Mouse (Mus musculus) forebrain, embryonic 14.5 days (tissue): Measurements from ENCODE around the gene Ap2a1. TPM values are rescaled to one million over a fixed set of nuclear protein-coding genes. Genes with fewer than 3 reads are reported as not detected.

ENCODE experiments used
- ATAC-seq: fragments of 200-750 bp; cut with Nextera tagmentation; 2 replicates; pipeline ENCODE4 v1.8.0; 2017; ENCODE audit warnings: mild to moderate bottlenecking, moderate library complexity
- DNase-seq: peaks from one replicate; pipeline ENCODE4 v3.0.0-alpha.2; 2015; ENCODE audit warnings: low spot score
- H3K27ac ChIP-seq: fragments of 300-500 bp; sonication (generic); 2 replicates; pipeline ENCODE4 v1.5.1; 2014; ENCODE audit warnings: low read depth, mild to moderate bottlenecking, control low read depth, low read length, moderate library complexity
- H3K27me3 ChIP-seq: fragments of 300-500 bp; sonication (generic); replicated peaks from 2 replicates; pipeline ENCODE4 v1.6.1; 2014; ENCODE audit warnings: low read length, control low read depth, mixed read lengths; ENCODE audit not compliant: control insufficient read depth, insufficient read depth
- H3K36me3 ChIP-seq: fragments of 300-500 bp; sonication (generic); 2 replicates; pipeline ENCODE4 v1.6.1; 2014; ENCODE audit warnings: low read length, control low read depth; ENCODE audit not compliant: control insufficient read depth, insufficient read depth
- H3K4me1 ChIP-seq: fragments of 300-500 bp; sonication (generic); 2 replicates; pipeline ENCODE4 v1.6.1; 2014; ENCODE audit warnings: antibody characterized with exemption, low read length, control low read depth; ENCODE audit not compliant: control insufficient read depth, insufficient read depth
- H3K4me2 ChIP-seq: fragments of 300-500 bp; sonication (generic); 2 replicates; pipeline ENCODE4 v1.6.1; 2014; ENCODE audit warnings: mild to moderate bottlenecking, control low read depth, low read length
- H3K4me3 ChIP-seq: fragments of 300-500 bp; sonication (generic); 2 replicates; pipeline ENCODE4 v1.5.1; 2014; ENCODE audit warnings: low read depth, low read length, control low read depth
- H3K9ac ChIP-seq: fragments of 300-500 bp; sonication (generic); 2 replicates; pipeline ENCODE4 v1.6.1; 2014; ENCODE audit warnings: mild to moderate bottlenecking, low read length, control low read depth, moderate library complexity
- H3K9me3 ChIP-seq: fragments of 300-500 bp; sonication (generic); replicated peaks from 2 replicates; pipeline ENCODE4 v1.6.1; 2016; ENCODE audit warnings: low read length, control low read depth, mixed read lengths; ENCODE audit not compliant: control insufficient read depth
- WGBS: fragments of 180-500 bp; shearing (Covaris S2); extraction: QIAGEN DNeasy Blood & Tissue Kit; methylation state at CpG from one replicate; pipeline ENCODE4 v1.1.7; 2014; 5-methylcytosine and 5-hydroxymethylcytosine counted together
- polyA plus RNA-seq: library from polyadenylated mRNA; unstranded; fragments of >200 nt; fragmentation: Nextera tagmentation; extraction: Ambion mirVana; gene quantifications from 2 replicates; pipeline ENCODE4 v1.2.1, GENCODE M21; 2014

Ap2a1 gene
- 85.6 and 99.3 TPM in 2 replicates for polyA plus RNA-seq

- H3K9me3 ChIP-seq, result no peaks in the 10 kb centered on the region
Observed at GRCm38 (mm10) chr7:44929204-44930151, at the start of gene Ap2a1. Gene Ap2a1, minus strand, starts transcription at chr7:44929496.

GRCm38 (mm10) chr7:44978300-44978699 lies 49.0 kb upstream of the Ap2a1 start:
- Histone ChIP-seq H3K27me3 (no peaks in the 10 kb centered on the region), H3K9ac (no peak overlapping the region), H3K4me1 (peaks cover 9% of the 10 kb centered on the region), H3K9me3 (no peaks in the 10 kb centered on the region), H3K4me3 (no peak overlapping the region), H3K4me2 (no peak overlapping the region), H3K27ac (no peak overlapping the region), H3K36me3 (peaks cover 77% of the 10 kb centered on the region)
- ATAC-seq (no peak), DNase-seq (no peak)
- 98% methylated on average over 3 of the region's 3 CpGs for WGBS

More at GRCm38 (mm10) chr7:44929204-44930151, at the start of gene Ap2a1:
- peak within 1 kb of the TSS; percentile 94 for H3K4me3 ChIP-seq
- peak within 1 kb of the TSS; percentile 97 for H3K9ac ChIP-seq
- peak; percentile 100 for DNase-seq
- H3K36me3 ChIP-seq, result peaks cover 11% of the 10 kb centered on the region; the same call in 1 of the 2 replicates
- ATAC-seq, result peak; percentile 98
- under 1% methylated on average over 84 of the region's 84 CpGs for WGBS
- no peaks in the 10 kb centered on the region for H3K27me3 ChIP-seq
- peaks cover 14% of the 10 kb centered on the region for H3K4me1 ChIP-seq
- peak within 1 kb of the TSS; percentile 52 for H3K4me2 ChIP-seq
- H3K27ac ChIP-seq, result peak within 1 kb of the TSS; percentile 88

GRCm38 (mm10) chr7:44975117-44975419 lies 45.8 kb upstream of the Ap2a1 start:
- 13% methylated on average over 6 of the region's 6 CpGs for WGBS
- peak overlapping the region; percentile 32; the same call in 1 of the 2 replicates for H3K9ac ChIP-seq
- no peak for ATAC-seq
- H3K4me3 ChIP-seq, result no peak overlapping the region; the same call in 1 of the 2 replicates
- peaks cover 25% of the 10 kb centered on the region for H3K4me1 ChIP-seq
- H3K27me3 ChIP-seq, result no peaks in the 10 kb centered on the region
- H3K36me3 ChIP-seq, result peaks cover 47% of the 10 kb centered on the region
- DNase-seq, result no peak
- peak overlapping the region; percentile 95 for H3K4me2 ChIP-seq
- no peaks in the 10 kb centered on the region for H3K9me3 ChIP-seq
- H3K27ac ChIP-seq, result peak overlapping the region; percentile 96

DNA sequence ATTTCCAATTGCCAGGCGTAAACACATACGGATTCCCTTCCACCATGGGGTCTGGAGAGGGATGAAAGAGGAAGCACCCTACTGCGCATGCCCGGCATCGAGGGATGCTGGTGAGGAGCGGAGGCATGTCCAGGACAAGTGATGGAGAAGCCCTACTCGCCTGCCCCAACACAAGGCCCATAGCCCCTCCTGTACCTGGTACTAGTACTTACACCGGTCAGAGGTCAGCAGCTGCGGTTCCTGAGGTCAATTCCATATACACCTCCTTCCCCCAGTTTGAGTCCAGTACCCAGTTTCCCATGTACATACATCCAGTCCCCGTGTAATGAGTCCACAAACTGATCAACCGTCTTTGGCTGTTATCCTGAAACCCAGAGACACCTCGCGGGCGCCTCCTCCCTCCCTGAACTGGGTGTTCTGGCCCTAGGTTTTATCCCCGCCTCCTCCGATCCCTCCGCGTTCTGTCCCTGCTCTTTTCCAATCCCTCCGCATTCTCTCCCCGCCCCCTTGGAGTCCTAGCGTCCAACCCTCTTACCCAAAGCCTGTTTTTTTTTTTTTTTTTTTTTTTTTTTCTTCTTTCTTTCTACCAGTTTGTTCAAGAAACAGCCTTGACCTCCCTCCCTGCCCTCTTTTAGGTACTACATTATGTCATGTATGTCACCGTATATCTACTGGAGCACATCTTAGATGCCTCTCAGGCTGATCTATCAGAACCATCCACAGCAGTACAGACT lies 45.3 kb upstream of the Ap2a1 start, which contains the start of gene Cpt1c:
Cpt1c (minus strand) TSS at position 469 of the 734 bp plus-strand sequence.
- DNase-seq (peak; percentile 95), ATAC-seq (peak; percentile 66)
- under 1% methylated on average over 22 of the region's 22 CpGs for WGBS
- H3K9me3 ChIP-seq, result no peaks in the 10 kb centered on the region
- peak within 1 kb of the TSS; percentile 79 for H3K9ac ChIP-seq
- peak within 1 kb of the TSS; percentile 96 for H3K27ac ChIP-seq
- peaks cover 25% of the 10 kb centered on the region for H3K4me1 ChIP-seq
- no peaks in the 10 kb centered on the region for H3K27me3 ChIP-seq
- peak within 1 kb of the TSS; percentile 56 for H3K4me3 ChIP-seq
- H3K4me2 ChIP-seq, result peak within 1 kb of the TSS; percentile 95
- H3K36me3 ChIP-seq, result peaks cover 42% of the 10 kb centered on the region

GRCm38 (mm10) chr7:44973415-44974130 lies 44.3 kb upstream of the Ap2a1 start:
- H3K4me1 ChIP-seq, result peaks cover 25% of the 10 kb centered on the region
- H3K4me3 ChIP-seq, result peak overlapping the region; percentile 56
- 27% methylated on average over 14 of the region's 14 CpGs for WGBS

GRCm38 (mm10) chr7:44971142-44971541 lies 41.8 kb upstream of the Ap2a1 start:
- Histone ChIP-seq H3K4me1 (peaks cover 25% of the 10 kb centered on the region), H3K36me3 (peaks cover 17% of the 10 kb centered on the region)
- WGBS, result 76% methylated on average over 7 of the region's 7 CpGs

More at GRCm38 (mm10) chr7:44973415-44974130, 44.3 kb upstream of the Ap2a1 start:
- Histone ChIP-seq H3K9ac (peak overlapping the region; percentile 79), H3K36me3 (peaks cover 32% of the 10 kb centered on the region), H3K27me3 (no peaks in the 10 kb centered on the region), H3K27ac (peak overlapping the region; percentile 96), H3K4me2 (peak overlapping the region; percentile 95), H3K9me3 (no peaks in the 10 kb centered on the region)
- DNase-seq (no peak), ATAC-seq (no peak)

DNA sequence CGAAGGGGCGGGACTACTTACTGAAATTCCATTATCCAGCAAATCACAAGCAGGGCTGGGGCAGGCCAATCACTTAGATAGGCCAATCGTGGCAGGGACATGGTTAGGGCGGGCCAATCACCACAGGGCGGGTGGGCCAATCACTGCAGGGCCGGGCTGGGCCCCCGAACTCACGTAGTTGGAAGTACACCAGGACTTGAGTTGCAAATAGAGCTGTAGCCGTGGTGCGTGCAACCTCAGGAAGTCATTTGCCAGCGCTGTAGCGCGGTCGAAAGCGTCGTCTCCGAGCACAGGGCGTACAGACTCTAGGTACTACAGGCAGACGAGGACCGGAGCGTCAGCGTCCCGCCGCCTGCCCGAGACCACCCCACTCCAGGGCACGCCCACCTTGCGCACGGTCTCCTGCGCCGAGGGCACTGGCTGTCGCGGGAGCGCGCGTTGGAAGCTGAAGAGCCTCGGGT lies 41.0 kb upstream of the Ap2a1 start:
- Histone ChIP-seq H3K4me2 (peak overlapping the region; percentile 58), H3K9me3 (no peaks in the 10 kb centered on the region), H3K27ac (peak overlapping the region; percentile 78), H3K4me1 (peaks cover 25% of the 10 kb centered on the region), H3K9ac (peak overlapping the region; percentile 71), H3K4me3 (peak overlapping the region; percentile 35), H3K36me3 (peaks cover 18% of the 10 kb centered on the region), H3K27me3 (no peaks in the 10 kb centered on the region)
- under 1% methylated on average over 36 of the region's 36 CpGs for WGBS
- DNase-seq, result peak; percentile 96
- ATAC-seq, result peak; percentile 96

More at GRCm38 (mm10) chr7:44971142-44971541, 41.8 kb upstream of the Ap2a1 start:
- Histone ChIP-seq H3K4me3 (peak overlapping the region; percentile 35), H3K27me3 (no peaks in the 10 kb centered on the region), H3K9ac (peak overlapping the region; percentile 71), H3K4me2 (peak overlapping the region; percentile 58), H3K9me3 (no peaks in the 10 kb centered on the region), H3K27ac (peak overlapping the region; percentile 78; the same call in 1 of the 2 replicates)
- ATAC-seq (no peak), DNase-seq (no peak)

GRCm38 (mm10) chr7:44966638-44967037 lies 37.3 kb upstream of the Ap2a1 start:
- 82% methylated on average over 15 of the region's 15 CpGs for WGBS
- Histone ChIP-seq H3K27ac (no peak overlapping the region), H3K9me3 (no peaks in the 10 kb centered on the region), H3K36me3 (peaks cover 49% of the 10 kb centered on the region), H3K4me2 (no peak overlapping the region), H3K27me3 (no peaks in the 10 kb centered on the region), H3K4me3 (no peak overlapping the region), H3K4me1 (peaks cover 6% of the 10 kb centered on the region), H3K9ac (no peak overlapping the region)
- DNase-seq, result no peak
- no peak for ATAC-seq
